Mouse (Mus musculus): ENCODE measurements at regions not wholly inside any gene's neighbourhood (a gene's known extent, or its start where the extent isn't known, plus 50 kb on each side); places are given as distances from the start of the nearest gene placed in this dataset.

DNA sequence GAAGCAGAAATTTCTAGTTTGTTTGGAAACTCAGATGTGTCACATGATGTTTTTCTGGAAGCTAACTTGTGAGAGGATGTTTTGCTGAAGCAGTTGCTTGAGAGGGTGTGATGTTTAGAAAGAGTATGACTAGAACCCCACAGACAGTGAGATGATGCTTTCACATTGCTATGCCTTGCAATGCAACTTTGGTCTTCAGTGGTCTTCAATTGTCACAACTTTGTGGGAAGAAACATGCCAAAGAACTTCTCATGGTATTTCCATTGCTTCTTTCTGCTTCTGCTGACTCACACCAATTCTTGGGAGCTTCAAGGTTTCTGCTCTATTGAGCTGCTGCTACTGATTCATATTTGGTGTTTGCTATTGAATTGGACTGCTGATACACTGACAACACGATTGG is 365.3 kb upstream of the Tmem229a start:
- no peak for DNase-seq (ENCODE audit: low spot score)

DNA sequence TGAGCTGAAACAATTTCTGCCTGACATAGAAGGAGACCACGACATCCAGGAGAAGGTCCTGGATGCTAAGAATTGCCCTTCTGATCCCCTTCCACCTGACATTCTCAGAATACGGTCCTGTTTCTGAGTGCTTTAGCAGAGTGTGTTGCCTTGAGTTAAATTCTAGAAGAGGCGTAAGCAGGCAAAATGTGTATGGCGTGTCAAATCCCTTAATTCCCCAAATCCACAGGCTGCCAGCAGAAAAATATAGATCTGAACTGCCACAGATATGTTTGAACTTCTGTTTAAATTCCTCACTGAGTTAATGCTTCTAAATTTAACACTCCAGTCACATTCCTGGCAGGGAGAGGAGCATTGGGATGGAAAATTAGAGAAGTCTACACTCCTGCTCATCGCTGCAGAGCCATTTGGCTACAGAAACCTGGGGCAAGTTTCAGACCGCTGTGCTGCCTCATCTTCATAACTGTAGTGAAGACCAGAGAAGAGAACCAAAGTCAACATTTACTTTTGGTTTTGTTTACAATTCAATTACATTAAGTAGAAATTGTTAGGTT is 364.3 kb upstream of the Tmem229a start:
- DNase-seq (ENCODE audit: low spot score) = no peak

DNA sequence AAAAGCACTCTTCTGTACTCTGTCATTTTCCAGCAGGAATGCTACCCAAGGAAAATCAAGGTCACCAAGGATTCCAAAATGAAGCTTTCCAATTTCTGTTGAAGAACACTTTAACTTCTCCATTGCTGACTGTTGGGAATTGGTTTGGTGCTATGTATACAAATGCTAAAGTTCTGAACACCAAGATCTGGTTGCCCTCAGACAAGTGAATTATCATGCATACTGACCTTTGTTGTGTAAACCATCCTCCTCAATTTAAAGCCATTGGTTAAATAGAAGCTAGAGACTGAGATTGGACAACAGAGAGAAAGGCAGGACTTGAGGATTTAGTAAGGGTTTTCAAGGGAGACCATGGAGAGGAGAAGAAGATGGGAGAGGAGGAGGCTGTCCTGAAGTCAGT is 351.4 kb upstream of the Tmem229a start:
- DNase-seq (ENCODE audit: low spot score) = no peak

DNA sequence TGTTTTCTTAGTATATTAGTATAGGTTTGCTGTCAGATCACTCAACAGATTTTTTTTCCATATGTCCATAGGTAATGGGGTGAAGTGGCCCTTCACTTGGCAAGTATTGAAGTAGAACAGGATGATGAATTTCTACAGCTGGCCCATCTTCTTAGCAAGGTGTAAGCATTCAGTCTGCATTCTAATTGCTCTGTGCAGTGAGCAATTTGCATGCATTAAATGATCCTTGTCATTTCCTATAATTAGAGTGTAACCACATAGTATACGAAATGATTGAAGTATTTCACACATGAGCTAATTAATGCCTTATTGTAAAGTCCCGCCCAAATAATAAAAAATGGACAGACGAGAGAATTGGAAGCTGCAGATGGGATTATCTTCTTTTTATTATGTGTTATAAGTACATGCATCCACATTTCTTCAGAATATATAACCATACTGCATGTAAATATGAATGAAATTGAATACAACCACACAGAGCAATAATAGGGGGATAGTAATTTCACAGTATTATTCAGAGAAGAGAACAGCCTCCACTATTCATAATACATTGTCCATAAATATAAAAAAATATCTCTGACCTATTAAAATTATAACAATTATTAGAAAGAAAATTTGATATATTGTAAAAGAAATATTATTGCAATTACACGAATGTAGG is 348.9 kb upstream of the Tmem229a start:
- no peak for DNase-seq (ENCODE audit: low spot score)

DNA sequence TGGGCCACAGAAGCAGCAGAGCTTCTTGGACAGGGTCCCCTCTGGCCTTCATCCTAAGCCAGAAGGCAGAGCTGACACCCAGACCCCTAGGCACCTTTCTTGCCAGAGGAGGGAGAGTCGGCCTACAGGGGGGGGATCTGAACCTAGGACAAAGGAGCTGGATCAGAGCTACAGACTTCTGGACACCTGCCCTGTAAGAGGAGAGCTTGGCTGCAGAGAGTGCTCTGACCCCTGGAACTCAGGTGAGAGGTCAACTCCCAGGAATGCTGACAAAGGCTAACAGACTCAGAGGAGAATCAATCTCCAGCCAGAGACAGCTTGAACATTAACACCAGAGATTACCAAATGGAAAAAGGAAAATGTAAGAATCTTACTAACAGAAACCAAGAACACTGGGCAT is 335.5 kb upstream of the Tmem229a start:
- DNase-seq (ENCODE audit: low spot score) = no peak

DNA sequence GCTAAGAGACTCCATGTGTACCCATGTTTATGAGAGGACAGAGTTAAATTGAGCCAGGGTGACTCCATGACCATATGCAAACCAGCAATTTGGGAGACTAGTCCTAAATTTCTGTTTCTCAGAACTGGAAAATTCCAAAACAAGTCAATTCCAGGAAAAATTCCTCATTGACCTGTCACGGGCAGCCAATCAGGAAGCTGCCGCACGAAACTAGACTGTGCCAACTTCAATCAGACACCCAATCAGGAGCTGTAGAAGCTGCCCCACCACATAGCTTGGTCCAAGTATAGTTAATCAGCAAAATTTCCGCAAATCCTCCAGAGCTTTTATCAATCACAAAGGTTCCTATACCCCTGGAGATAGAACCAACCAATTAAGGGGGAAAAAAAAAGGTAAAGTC is 331.5 kb upstream of the Tmem229a start:
- no peak for DNase-seq (ENCODE audit: low spot score)

DNA sequence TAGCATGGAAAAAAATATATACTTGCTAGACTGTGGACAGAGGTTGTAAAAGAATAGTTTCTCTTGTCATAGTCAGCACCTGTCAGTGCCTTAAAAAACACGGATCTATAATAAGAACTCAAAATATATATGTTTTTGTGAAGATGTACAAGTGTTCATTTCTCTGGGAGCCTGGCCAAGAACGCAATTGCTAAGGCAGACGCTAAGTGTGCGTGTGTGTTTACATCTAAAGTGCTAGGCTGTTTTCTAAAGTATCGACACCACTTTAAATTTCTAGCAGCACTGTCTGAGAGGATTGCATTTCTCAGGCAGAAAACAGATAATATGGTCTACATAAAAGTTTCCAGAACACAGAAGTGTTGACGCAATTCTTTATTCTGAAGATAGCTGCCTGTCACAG is 330.2 kb upstream of the Tmem229a start:
- DNase-seq (ENCODE audit: low spot score) = no peak

DNA sequence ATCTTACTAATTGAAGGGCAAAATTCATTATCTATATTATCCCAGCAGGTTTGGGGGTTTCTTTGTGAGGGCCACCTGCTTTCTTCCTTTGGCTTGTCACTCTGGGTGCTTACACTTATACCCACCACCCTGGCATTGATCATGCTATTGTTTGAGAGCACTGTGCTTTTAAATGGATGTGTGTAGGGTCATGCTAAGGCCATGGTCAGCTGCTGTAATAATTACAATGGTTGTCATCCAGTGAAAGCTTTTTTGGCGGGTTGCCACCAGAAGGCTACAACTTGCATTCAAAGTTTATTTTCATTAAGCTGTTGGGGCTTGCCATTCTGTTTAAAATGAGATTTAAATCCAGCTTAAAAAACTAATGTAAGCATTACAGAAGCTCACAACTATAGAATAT is 322.4 kb upstream of the Tmem229a start:
- peak; percentile 65 for DNase-seq (ENCODE audit: low spot score)

DNA sequence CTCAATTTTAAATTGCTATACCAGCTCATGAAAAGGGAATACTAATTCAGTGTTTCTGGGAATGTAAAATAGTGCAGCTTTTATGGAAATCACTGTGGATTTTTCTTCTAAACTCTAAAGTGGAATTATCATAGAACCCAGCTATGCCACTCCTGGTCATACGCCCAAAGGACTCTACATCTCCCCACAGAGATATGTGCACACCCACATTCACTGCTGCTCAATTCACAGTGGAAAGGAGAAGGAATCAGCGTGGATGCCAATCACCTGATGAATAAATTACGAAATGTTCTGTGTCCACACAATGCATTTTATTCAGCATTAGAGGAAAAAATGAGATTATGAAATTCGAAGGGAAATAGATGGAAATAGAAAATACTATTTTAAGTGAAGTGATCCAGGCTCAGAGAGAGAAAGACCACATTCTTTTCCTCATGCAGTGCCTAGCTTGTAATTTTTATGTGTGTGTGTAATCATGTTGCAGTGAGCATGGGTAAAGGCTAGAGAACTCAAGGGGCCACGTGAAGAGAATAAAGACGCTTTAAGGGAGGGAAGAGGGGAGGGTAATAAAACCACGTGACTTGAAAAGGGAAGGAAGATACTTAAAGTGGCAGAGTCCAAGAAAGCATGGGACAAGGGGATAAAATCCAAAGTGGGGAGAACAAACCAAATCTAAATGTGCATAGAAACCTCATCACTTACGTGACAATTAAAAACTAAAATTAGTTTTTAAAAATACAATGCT is 321.8 kb upstream of the Tmem229a start:
- no peak for DNase-seq (ENCODE audit: low spot score)

DNA sequence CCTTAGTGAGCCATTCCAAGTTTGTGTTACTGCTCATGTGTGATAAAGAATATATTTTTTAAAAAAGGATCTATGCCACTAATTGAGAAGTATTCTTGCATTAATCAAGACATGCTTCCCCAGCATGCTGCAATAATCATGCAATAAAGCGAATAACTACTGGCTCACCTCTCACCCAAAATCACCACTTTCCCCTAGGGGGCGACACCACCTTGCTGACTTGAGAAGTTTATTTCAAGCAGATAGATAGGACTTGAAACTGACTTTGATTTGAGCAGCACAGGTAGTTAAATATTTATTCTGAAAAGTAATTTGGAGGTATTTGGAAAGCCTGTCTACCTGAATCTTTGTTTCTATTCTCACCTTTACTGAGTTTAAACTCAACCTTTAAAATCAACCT is 320.1 kb upstream of the Tmem229a start:
- peak; percentile 79 for DNase-seq (ENCODE audit: low spot score)

DNA sequence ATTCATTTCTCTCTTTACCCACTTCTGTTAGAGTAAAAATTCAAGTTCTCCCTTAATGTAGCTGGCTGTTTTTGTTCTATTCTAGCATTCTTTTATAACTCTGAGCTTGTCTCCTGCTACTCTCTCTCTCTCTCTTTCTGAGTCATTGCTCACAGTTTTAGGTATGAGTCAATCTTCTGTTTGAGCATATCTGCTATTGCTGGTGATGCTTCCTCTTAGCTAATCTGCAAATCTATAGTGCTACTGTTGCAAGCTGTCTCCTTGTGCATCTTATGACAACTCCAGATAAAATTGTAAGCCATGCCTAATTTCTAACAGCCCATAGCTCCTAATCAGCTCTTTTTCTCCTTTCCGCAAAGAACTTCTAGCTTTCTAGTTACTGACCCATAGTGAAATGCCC is 304.5 kb upstream of the Tmem229a start:
- DNase-seq (ENCODE audit: low spot score) = no peak

DNA sequence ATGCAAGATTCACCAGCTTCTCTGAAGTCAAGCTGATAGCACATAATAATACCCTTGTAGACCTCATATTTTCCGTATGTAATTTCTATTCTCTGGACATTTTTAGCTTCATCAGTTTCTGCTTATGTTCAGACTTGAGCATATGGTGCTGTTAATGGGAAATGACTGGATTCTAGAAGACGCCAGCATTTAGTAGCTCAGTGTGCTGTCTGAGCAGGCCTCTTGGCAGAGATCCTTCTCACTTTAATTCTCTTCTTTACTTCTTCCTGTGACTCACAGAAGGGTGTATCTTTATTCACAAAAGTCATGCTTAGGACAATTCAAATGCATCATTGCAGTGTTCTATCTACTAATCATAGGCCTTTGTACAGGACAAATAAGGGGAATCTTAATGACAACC is 299.7 kb upstream of the Tmem229a start:
- DNase-seq (ENCODE audit: low spot score) = no peak

DNA sequence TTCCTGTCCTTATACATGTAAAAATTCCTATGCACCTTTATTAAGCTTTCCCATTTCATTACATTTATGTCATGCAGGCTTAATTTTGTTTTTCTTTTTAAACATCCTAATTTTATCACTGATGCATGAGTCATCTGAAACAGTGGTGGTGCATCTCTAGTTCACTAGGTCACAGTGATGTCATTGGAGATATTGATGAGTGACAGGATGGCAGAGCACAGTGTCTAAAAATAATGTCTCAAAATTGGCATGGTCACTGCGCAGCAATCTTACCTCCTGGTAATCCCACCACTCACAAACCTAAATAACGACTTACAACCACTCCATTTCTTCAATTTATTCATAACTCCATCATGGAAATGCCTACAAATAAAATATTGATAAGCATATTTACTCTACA is 280.9 kb upstream of the Tmem229a start:
- DNase-seq (ENCODE audit: low spot score) = no peak

DNA sequence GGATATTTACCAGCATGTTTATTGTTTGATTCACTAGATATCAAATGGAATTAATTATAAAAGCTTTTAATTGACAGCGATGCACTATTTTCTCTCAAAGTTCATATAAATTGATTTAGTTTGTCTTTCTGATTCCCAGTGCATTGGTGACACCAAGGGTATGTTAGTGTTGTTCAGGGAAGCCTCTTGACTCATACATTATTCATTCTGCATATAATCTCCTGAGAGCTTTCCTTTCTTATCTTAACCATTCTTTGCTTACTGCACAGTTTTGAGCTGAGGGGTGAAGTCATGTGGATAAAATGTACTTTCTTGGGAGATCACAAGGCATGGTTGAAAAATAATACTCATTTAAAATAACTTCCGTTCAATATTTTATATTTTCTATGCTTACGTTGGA is 280.5 kb upstream of the Tmem229a start:
- DNase-seq (ENCODE audit: low spot score) = no peak
